Mouse (Mus musculus): ENCODE results near the gene Kifc3.
"Not testable (repeated sequence)": the region's sequence is repeated elsewhere in the genome, so short reads cannot be mapped to it uniquely, and the experiment has no call there.

DNA sequence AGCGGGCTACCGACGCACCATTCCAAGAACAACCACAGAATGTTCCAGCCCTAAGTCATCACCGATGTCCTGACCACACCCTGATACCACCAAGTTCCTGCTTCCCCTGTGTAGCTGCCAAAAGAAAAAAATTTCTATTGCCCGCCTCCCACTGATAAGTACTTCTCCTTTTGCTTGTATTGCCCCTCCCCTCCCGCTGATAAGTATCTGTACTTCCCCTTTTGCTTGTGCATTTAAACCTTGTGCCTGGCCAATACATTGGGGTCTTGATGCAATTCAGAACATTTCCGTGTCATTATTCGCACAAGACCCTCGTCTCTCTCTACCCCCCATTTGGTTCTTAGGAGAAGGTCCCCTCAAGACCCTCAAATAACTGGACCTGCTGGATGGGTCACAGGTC lies 27.5 kb upstream of the Kifc3 start:
- not testable (repeated sequence) for TF ChIP-seq CTCF (IDR thresholded peaks at IDR 0.05; ENCODE audit: borderline replicate concordance, insufficient read depth, low read length); POLR2A (IDR thresholded peaks at IDR 0.05; ENCODE audit: low read depth, low read length)
